Mouse (Mus musculus): ENCODE measurements at regions not wholly inside any gene's neighbourhood (a gene's known extent, or its start where the extent isn't known, plus 50 kb on each side); places are given as distances from the start of the nearest gene placed in this dataset.

GRCm38 (mm10) chr12:21480226-21480625 is 62.8 kb upstream of the Ywhaq start:
- DNase-seq = no peak

- no peak for DNase-seq
Observed at GRCm38 (mm10) chr12:21479251-21479650, 61.8 kb upstream of the Ywhaq start.

- no peak for DNase-seq
Observed at GRCm38 (mm10) chr12:21476516-21476915, 59.1 kb upstream of the Ywhaq start.

- no peak for DNase-seq
Observed at GRCm38 (mm10) chr12:21472951-21473710, 55.7 kb upstream of the Ywhaq start.

- DNase-seq = peak; percentile 14
Observed at GRCm38 (mm10) chr12:21472487-21472886, 55.0 kb upstream of the Ywhaq start.

- DNase-seq = no peak
Observed at GRCm38 (mm10) chr12:21471986-21472385, 54.5 kb upstream of the Ywhaq start.

- DNase-seq = no peak
Observed at GRCm38 (mm10) chr12:21470286-21470685, 52.8 kb upstream of the Ywhaq start.

Measured in right cerebral cortex, postnatal 25 days (tissue).